Mouse (Mus musculus) megakaryocyte progenitor cell, adult 5-6 weeks (primary cell): ENCODE measurements around the gene Aqp1. TPM values are rescaled to one million over a fixed set of nuclear protein-coding genes. Genes with fewer than 3 reads are reported as not detected.
A peak's percentile ranks its signal among the peaks of the same experiment; 100 is the strongest.

Experiments used
- ATAC-seq: replicated peaks from 2 replicates; pipeline ENCODE4 v1.8.0; 2016; ENCODE audit warnings: mild to moderate bottlenecking, moderate TSS enrichment, inconsistent platforms; ENCODE audit not compliant: poor library complexity
- total RNA-seq, 2 experiments: library from RNA; stranded (forward) in 1 of 2; stranded (reverse) in 1 of 2; fragments of 157-497, 149-512 nt in 1 of 2; fragments of 200-1000 nt in 1 of 2; gene quantifications; 2 replicates each; pipeline versions ENCODE4 v1.2.3 to v1.2.4; 2015 to 2017

Gene Aqp1
- total RNA-seq, 2 experiments from 2014 or later = 24.8 to 29.3 TPM

DNA sequence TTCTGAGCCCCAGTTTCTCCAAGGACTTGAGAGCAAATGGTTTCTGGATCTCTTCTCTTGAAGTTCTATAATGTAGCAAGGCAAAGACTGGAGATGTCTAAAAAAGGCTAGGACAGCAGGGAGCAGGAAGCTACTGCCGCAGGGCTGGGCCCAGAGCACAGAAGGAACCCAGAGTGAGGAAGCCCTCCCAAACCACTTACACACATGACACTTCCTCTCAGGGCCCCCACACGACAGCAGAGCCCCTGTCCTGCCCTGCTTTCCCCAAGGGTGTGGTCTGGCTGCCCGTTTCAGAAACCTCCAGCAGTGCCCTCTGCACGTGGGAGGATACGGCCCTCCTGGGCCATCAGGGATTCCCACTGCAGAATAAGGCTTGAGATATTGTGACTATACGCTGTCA is 4.9 kb upstream of the Aqp1 start:
- peak; percentile 64 for ATAC-seq

DNA sequence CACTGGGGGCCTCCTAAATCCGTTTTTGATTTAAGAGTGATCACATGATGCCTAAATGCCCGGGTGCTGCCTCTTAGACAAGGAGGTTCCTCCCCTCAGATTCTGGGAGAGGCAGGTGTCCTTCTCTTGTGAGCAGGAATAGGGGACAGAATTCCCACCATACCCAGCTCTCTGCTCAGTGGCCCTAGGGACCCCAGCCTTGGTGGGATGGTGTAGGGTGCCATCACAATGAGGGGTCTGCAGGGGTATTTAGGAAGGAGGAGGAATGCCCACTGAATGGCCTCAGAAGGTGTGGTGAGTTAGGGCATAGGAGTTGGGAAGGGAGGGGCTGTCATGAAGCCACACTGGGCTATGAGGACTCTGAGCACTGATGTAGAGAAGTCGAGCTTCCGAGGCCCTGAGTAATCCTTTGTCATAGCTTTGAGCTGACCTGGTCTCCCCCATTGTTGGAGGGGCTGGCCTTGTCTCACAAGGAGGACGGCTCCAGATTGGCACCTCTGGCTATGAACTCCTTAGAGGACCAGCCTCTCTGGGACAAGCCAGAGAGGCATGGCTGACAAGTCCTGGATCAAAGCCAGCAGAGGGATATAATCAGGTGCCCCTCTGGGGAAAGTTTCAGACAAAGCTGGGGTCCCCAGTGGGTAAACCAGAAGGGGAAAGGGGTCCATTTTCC is 4.0 kb upstream of the Aqp1 start:
- no peak for ATAC-seq

DNA sequence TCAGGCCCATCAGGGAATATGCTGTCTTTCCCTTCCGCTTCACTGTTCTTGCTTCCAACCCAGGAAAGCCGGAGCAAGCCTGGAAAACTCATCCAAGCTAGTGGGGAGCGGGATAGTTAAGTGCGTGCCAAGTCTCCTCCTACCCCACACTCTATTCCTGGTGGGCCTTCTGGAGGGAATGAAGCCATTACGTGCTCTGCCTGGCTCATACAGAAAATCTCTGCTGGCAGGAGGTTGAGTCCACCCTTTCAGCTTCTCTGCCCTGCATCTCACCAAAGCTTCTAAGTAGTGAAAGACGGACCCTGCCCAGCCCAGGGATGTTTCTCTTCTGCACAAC is 3.5 kb upstream of the Aqp1 start:
- ATAC-seq = no peak

DNA sequence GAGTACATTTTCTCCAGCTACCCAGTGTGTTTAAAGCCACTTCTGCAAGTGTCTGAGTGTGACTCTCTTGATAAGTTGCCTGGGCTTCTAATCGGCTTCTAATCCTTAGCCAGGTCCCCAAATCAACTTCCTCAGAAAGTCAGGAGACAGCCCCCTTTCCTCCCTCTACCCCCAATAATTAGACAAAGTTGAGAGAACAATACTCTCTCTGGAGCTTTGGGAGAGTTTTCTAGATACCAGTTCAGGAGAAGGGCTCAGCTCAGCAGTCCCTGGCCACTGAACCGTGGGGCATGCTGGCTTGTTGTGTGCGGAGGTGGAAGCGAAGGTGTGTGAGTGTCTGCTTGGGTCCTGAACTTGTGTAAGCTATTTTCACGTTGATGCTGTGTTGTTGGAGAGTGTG is 1.0 kb downstream of the Aqp1 start:
- no peak for ATAC-seq

DNA sequence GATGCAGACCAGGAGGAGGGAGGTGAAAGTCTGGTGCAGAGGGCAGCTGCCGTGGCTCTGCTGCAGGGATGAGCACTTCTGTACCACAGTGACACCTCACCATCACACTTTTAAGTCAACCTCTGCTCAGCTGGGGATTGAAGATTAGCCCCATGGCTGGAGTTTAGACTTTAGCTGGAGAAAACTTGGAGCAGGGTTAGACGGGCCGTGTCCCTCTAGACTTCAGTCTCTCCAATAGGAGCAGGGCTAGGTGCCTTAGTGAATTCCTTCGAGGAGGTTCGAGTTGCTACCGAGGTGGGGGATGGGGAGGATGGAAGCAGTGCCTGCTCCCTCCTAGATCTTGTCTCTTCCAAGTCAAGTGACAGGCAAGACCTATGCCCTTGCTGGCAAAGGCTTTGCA is 1.8 kb downstream of the Aqp1 start:
- no peak for ATAC-seq

DNA sequence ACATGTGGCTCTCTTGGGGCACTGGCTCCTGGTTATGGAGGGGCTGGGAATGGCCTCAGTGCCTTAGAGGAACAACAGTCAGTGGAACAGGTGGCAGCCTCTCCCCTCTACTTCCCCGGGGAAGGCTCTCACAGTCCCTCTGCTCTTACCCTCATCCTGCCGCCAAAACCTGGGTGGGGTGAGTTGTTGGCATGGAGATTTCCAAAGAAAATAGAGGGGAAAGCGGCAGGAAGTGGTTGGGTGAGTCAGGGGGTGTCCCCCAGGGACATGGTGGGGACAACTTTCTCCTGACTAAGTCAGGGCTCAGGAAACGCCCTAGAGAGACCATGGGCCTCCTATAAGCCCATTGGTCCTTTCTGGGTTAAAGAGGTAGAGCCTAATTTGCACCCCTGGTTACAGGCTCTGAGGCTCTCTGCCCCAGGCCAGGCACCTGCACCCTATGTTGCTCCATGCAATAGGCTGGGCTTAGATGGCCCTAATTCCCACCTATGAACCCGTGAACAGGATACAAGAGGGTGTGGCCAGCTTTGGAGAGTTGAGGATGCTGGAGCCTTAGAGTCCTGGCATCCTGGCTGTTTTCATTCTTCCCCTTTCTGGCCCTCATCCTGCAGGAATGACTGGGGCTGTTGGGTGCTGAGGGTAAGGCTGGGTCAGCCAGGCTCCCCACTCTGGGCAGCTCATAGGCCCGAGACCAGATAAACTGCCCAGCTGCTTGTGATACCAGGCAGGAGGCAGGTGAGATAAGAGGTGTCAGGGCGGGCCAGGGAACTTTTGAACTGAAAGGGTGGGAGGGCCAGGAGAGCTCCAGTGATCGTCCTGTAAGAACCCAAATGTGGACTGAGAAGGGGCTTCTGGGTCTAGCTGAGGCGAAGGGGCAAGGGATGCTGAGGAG is 2.9 kb downstream of the Aqp1 start:
- peak; percentile 12 for ATAC-seq

DNA sequence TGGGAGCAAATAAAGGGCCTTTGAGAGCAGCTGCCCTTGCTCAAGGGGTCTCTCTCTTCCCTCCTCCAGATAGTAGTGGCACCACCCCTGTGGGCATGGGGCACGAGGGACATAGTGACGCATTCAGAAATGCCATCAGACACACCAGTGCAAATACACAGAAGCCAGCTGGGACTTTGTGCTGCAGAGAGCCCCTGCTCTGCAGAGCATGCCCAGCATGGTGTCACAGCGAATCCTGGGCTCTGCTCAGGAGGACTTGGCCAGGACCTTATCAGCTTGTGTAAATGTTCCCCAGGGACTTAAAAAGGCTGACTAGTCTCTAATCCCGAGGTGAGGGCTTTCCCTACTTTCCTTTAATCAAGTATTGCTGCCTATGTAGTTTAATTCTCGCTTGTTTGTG is 5.5 kb downstream of the Aqp1 start:
- no peak for ATAC-seq

DNA sequence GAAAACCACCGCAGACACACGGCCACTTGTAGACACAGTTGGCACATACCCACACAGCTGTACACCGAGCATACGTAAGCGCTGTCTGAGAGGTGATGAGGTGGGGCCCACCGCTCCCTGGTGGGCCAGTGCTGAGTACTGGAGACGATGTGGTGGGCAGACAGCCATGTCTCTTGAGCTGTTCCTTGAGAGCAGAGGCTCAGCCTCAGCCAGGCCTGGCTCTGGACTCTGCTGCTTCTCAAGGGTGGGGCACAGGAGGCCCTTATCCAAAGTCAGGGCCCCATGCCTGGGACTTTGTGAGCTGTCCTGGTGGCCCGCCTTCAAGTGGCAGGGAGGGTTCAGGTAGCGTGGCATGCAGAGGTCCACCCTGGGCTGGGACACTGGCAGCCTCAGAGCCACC is 6.1 kb downstream of the Aqp1 start:
- peak; percentile 3; the same call in 1 of the 2 replicates for ATAC-seq

DNA sequence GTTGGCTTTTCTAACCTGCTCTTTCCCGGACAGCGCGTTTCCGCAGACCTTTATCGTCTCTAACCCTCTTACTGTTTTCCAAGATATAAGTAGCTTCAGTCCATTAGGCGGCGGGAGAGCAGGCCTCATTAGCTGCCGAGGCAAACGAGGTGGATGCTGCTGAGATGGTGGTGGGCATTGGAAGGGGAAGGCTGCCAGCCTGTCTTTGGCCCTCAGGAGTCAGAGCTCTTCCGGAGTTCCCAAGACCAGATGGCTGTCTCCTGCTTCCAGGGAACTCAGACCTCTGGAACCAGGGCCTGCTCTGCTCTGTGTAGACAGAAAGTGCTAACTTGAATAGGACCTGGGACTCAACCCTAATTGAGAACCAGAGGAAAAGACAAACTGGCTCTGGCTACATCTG is 7.2 kb downstream of the Aqp1 start:
- no peak for ATAC-seq

DNA sequence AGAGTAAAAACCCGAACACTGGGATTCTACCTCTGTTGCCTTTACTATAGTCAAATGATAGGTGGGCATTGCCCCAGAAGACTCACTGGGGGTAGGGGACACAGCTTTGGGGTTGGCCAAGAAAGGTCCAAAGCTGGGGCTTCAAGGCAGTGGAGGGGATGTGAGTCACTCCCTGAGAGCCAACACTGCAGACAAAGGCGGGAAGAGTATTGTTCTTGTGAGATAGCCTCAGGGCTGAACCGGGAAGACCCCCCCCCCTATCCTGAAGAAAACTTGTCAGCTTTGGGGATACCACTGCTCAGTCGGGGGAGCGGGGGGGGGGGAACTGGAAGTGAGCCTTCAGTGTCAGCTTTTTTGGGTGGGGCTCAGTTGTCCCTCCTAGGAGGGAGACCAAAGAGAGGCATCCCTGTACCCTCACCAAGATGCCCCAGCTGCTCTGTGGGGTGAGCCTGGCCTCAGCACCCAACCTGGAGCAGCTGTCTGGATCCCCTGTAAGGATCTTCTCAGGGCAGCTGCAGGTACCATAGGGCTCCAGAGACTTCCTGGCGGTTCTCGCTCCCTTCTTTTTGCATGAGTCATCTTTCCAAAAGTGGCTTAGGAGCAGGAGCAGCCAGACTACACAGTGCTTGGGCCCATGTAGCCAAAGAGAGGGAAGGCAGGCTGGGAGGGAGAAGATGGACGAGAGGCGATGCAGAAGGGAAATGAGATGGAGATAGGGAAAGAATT is 8.2 kb downstream of the Aqp1 start:
- ATAC-seq = no peak

DNA sequence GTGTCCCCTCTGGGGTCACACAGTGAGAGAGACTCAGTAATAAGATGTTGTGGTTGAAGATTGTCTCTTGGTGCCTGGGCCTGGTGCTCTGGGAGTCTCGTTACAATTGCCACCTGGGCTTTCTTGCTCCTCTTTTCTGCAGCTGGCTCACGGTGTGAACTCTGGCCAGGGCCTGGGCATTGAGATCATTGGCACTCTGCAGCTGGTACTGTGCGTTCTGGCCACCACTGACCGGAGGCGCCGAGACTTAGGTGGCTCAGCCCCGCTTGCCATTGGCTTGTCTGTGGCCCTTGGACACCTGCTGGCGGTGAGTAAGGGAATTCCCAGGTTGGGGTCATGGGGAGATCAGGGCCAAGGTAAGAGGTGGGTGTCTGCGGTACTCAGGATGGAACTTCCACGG is 9.0 kb downstream of the Aqp1 start:
- ATAC-seq = no peak

DNA sequence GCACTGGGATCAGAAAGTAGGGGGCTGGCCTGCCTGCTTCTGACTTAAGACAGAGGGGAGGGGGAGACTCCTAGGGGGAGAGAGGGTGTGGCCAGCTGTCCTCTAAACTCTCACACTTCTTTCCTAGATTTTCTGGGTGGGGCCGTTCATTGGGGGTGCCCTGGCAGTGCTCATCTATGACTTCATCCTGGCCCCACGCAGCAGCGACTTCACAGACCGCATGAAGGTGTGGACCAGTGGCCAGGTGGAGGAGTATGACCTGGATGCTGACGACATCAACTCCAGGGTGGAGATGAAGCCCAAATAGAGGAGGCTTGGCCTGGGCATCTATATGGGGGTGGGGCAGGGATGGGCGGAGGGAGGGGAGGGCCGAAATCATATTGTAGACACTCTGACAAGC is 10.3 kb downstream of the Aqp1 start:
- no peak for ATAC-seq

DNA sequence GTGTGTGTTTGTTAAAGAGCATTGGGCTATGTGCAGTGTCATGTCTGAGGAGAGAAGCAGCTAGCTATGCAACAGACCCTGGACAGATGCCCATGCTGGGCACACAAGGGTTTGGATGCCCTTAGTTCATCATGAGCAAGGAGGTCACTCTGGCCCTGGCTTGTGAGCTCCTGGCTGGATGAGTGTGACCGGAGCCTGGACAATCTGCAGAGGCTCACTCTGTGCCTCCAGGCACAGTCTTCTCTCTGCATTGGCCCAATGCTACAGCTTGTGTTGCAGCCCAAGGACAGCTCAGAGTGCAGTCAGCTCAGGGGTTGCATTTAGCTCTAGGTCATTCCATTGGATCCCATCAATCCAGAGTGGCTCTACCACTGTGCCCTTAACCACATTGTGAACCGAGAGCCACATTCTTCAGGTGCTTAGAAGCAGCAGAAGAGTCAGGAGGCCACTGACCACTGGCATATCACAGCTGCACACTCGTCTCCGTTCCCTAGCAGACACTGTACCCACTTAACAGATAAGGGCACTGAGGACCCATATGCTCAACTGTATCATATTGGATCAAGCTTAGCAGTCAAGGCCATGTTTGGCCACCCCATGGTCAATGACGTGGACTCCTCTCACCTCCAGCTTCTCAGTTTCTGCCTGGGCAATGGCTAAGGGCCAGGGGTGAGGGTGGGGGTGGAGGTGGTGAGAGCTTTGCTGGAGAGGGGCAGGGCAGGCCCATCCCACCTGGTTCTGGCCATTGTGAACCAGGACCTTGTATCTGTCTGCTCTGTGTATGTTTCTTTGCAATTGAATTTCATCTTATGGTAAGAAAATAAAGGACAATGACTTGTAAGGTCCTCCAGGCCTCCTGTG is 11.7 kb downstream of the Aqp1 start:
- no peak for ATAC-seq

DNA sequence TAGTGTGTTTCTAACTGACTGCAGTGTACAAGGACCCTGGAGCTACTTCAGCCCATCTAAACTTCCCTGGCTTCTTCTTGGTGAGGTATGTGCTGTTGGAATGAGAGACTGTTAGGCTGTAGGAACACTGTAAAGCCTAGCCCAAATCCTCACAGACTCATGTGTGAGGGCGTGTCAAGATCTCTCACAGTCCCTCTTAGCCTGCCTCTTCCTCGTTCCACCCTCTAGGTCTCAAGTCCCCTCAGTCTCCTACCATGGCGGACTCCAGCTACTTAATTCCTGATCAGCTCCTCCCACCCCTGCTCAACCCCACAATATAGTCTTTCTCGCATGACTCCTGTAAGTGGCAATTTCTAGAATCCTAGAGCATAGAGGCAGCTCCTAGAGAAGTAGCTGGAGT is 13.0 kb downstream of the Aqp1 start:
- ATAC-seq = peak; percentile 11; the same call in 1 of the 2 replicates

DNA sequence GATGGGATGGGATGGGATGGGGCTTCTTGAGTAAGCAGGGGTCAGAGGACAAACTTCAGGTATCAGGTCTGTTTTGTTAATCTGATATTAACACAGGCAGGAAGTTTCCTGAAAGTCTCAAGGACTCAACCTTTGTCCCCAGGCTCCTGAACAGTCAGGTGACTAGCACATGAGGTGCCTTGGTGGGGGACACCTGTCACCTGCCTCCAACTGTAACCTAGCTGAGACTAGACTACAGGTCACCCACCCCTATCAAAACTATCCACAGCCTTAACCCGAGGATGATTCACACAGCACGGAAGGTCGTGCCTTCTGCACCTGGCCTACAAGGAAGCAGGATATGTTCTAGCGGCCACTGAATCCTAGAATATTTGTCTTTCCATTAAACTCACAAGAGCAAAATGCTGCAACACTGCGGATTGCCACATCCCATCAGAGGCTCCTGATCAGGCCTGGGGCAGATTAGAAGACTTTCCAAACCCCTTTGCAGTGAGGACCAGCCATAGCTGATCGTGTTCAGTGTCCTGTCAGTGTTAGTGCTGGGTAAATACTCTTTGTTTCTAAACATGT is 14.2 kb downstream of the Aqp1 start:
- no peak for ATAC-seq

DNA sequence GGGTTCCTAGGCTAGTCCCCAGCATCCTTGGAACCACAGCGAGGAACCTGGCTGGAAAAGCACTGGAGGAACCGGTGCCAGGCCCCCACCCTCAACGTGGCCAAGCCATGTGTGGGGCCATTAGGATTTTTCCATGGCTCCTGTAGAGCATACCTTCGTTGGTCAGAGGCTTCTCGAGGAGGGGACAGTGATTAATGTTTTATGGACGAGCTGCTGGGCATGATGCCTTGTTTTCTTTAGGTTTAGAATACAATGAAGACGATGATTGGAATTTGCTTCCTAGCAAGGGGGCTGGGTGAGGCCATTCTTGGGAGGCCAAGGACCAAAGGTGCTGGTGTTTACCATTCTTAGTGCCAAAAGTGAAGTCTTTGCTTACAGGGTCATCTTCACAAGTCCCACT is 15.5 kb downstream of the Aqp1 start:
- no peak for ATAC-seq

DNA sequence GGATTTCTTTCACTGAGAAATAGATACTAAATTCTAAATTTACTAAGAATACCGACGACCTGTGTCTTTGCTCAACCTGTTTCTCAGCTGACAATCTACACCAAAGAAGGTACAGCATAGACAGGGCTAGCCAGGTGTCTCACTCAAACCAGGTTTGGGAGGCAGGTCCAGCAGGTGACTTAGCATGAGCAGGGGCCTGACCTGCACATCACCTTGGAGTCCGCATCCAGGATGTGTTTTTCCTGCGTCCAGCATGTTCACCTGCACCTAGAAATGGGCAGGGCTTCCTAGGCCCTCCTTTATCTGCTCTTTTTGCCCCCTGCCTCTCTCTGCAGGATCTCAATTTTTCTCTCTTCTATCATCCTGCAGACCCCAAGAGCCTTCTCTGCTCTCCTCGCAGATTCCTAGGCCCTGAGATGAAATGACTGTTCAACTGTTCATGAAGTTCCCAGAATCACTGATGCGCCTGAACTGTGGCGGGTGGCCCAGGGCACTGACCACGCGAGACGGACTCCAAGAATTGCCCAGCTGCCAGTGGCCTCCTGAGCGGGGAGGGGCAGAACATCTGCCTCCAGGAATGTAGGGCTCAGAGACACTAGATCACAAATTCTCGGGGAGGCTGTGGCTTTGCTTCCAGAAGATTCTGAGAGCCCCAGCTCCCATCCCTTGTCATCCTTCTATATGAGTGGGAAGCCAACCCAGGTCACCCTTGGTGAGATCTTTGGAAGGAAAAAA is 17.6 kb downstream of the Aqp1 start:
- no peak for ATAC-seq

DNA sequence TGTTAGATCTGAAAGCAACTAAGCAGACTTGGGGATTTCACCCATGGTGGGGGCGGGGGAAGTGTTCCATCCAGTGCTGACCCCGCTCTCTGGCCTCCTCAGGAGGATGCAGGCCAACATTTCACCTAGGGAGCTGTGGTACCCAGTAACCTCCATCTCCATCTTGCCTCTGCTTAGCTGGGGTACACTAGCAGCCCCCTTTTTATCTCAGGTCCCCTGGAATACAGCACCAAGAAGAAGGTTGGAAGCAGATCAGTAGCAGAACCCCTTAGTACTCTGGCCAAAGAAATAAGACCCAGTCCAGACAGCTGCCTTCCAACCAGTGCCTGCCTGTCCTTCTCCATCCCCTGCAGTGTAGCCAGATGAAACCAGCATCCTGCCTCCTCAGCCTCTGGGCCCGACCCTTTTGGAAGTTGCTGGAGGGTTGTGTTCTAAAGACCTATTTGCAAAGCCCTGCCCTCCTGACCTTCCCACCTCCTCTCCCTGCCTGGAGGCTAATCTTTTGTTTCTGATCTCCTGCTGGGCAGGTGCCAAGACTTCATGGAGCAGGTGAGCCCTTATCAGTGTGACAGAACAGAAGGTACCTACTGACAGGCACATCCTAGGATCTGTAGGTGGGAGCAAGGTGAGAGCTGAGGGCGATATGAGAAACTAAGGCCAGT is 18.4 kb downstream of the Aqp1 start:
- no peak for ATAC-seq

DNA sequence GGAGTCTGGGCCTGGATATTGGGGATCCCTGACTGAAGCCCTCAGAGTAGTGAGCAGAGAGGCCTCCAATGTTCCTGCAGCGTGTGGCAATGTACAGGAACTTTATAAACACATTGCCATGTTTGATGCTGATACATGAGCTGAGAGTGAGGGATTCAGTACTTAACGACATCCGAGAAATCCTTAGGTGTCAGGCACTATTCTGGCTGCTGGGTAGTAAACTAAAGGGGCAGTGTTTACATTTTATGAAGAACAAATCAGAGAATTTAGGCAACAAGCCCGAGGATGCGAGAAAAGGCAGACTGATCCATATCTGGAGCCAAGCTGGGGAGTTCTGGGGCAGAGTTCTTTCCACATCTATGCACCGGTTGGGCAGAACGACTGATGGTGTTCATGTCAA is 19.3 kb downstream of the Aqp1 start:
- ATAC-seq = no peak
